Comparison of ENCODE assay signal across 10 mouse cellular contexts in genomic region chr8:107046976-107047375, GRCm38 (mm10). TPM values are rescaled to one million over a fixed set of nuclear protein-coding genes. Genes with fewer than 3 reads are reported as not detected.
A peak's percentile ranks its signal among the peaks of the same experiment; 100 is the strongest.
DNase-seq lines count a peak whose midpoint lies in the region; ATAC-seq lines count a peak whose summit lies in the region.
"Had no signal": no experiment of that assay in that cellular context is flagged by ENCODE, and none has a peak within 500 bp of the region (broad histone marks: within the 10 kb centered on the region; RNA-seq: fewer than 3 reads in every experiment).

No protein-coding gene starts in this region.

- no peak for DNase-seq in heart, adult 11 months
- DNase-seq in neural tube, embryonic 11.5 days (ENCODE audit: low spot score), result no peak
- DNase-seq in neural tube, embryonic 10.5 days (ENCODE audit: extremely low spot score, low spot score), result no peak
- no peak for DNase-seq in limb, embryonic 11.5 days (ENCODE audit: low spot score)
- DNase-seq in thymus, postnatal 10 days (ENCODE audit: low spot score in 2 of 2), result no peak
- no peak for DNase-seq in spleen, adult 12 weeks (ENCODE audit: low spot score)
- DNase-seq in frontal cortex, postnatal 25 days (ENCODE audit: low spot score in 2 of 2), result no peak
- DNase-seq: retina, postnatal 1 day; thymus, adult 2 months had no signal

- H3K36me3 ChIP-seq in heart, embryonic 16.5 days (ENCODE audit: control insufficient read depth, insufficient read depth), result peaks cover 67% of the 10 kb centered on the region
- H3K36me3 ChIP-seq in neural tube, embryonic 11.5 days (ENCODE audit: control insufficient read depth, insufficient read depth, low read length), result peaks cover 29% of the 10 kb centered on the region
- peaks cover 38% of the 10 kb centered on the region for H3K36me3 ChIP-seq in limb, embryonic 11.5 days (ENCODE audit: control insufficient read depth, insufficient read depth, low read length)

- no peaks in the 10 kb centered on the region for H3K9me3 ChIP-seq in heart, embryonic 16.5 days (replicated peaks; ENCODE audit: control insufficient read depth, low read length)
- H3K9me3 ChIP-seq in neural tube, embryonic 11.5 days (ENCODE audit: control insufficient read depth, low read length), result no peaks in the 10 kb centered on the region
- no peaks in the 10 kb centered on the region for H3K9me3 ChIP-seq in limb, embryonic 11.5 days (ENCODE audit: control insufficient read depth, low read length)

- ATAC-seq in heart, embryonic 16.5 days (replicated peaks; ENCODE audit: extremely low read depth, insufficient read depth, low FRiP score), result no peak
- ATAC-seq in neural tube, embryonic 11.5 days (ENCODE audit: insufficient read depth, low FRiP score, low TSS enrichment), result no peak
- ATAC-seq in limb, embryonic 11.5 days (ENCODE audit: insufficient number of reproducible peaks, low FRiP score, low TSS enrichment, low read depth), result no peak

- H3K4me2 ChIP-seq in heart, embryonic 16.5 days (ENCODE audit: low read depth, low read length), result peak overlapping the region; percentile 93
- H3K4me2 ChIP-seq in neural tube, embryonic 11.5 days (ENCODE audit: low read depth), result 0 out of 2 replicates have a peak overlapping the region, but pooled peaks have one; percentile 93
- peak overlapping the region; percentile 71; the same call in 1 of the 2 replicates for H3K4me2 ChIP-seq in limb, embryonic 11.5 days (ENCODE audit: low read depth, severe bottlenecking)

- H3K9ac ChIP-seq in heart, embryonic 16.5 days (ENCODE audit: low read length), result peak overlapping the region; percentile 25; the same call in 1 of the 2 replicates
- no peak overlapping the region for H3K9ac ChIP-seq in neural tube, embryonic 11.5 days (ENCODE audit: low read length)
- no peak overlapping the region for H3K9ac ChIP-seq in limb, embryonic 11.5 days (ENCODE audit: low read length)

- peaks cover 19% of the 10 kb centered on the region for H3K4me1 ChIP-seq in heart, embryonic 16.5 days (ENCODE audit: control insufficient read depth, insufficient read depth, low read length)
- 0 out of 2 replicates have a peak, but pooled peaks cover 4% of the 10 kb centered on the region for H3K4me1 ChIP-seq in neural tube, embryonic 11.5 days (ENCODE audit: control insufficient read depth, insufficient read depth, low read length)
- H3K4me1 ChIP-seq in limb, embryonic 11.5 days (ENCODE audit: control insufficient read depth, insufficient read depth, low read length), result no peaks in the 10 kb centered on the region

- WGBS in heart, embryonic 16.5 days, result 55% methylated on average over 5 of the region's 5 CpGs
- 92% methylated on average over 5 of the region's 5 CpGs for WGBS in neural tube, embryonic 11.5 days
- WGBS in limb, embryonic 11.5 days, result 89% methylated on average over 5 of the region's 5 CpGs

- 0 out of 2 replicates have a peak overlapping the region, but pooled peaks have one; percentile 92 for H3K27ac ChIP-seq in heart, embryonic 16.5 days (ENCODE audit: low read length)
- no peak overlapping the region for H3K27ac ChIP-seq in neural tube, embryonic 11.5 days (ENCODE audit: low read depth, low read length)
- no peak overlapping the region for H3K27ac ChIP-seq in limb, embryonic 11.5 days (replicated peaks; ENCODE audit: low read depth, low read length)

- H3K27me3 ChIP-seq in heart, embryonic 16.5 days (ENCODE audit: control insufficient read depth, insufficient read depth, low read length), result no peaks in the 10 kb centered on the region
- H3K27me3 ChIP-seq in neural tube, embryonic 11.5 days (ENCODE audit: control insufficient read depth, insufficient read depth, low read length), result no peaks in the 10 kb centered on the region
- H3K27me3 ChIP-seq in limb, embryonic 11.5 days (ENCODE audit: control insufficient read depth, insufficient read depth, low read length), result no peaks in the 10 kb centered on the region

- peak overlapping the region; percentile 80 for H3K4me3 ChIP-seq in heart, embryonic 16.5 days (ENCODE audit: low read length)
- H3K4me3 ChIP-seq in neural tube, embryonic 11.5 days (ENCODE audit: low read depth, low read length), result no peak overlapping the region
- H3K4me3 ChIP-seq in limb, embryonic 11.5 days (ENCODE audit: low read depth, low read length), result no peak overlapping the region

RNA-seq across cellular contexts. Expression of gene Pdf, which starts 1.4 kb away (rescaled TPM):
- polyA plus RNA-seq in heart, embryonic 16.5 days (2015; fragmentation: Nextera tagmentation; extraction: Ambion mirVana), result 51.0 and 53.2 TPM in 2 replicates
- 43.5 and 44.8 TPM in 2 replicates for polyA plus RNA-seq in neural tube, embryonic 11.5 days (2014; fragmentation: Nextera tagmentation; extraction: Ambion mirVana)
- 53.7 and 54.2 TPM in 2 replicates for polyA plus RNA-seq in limb, embryonic 11.5 days (2014; fragmentation: Nextera tagmentation; extraction: Ambion mirVana)

RNA-seq across cellular contexts. Expression of gene Cog8, which starts 9.5 kb away (rescaled TPM):
- 27.6 and 27.9 TPM in 2 replicates for polyA plus RNA-seq in heart, embryonic 16.5 days (2015; fragmentation: Nextera tagmentation; extraction: Ambion mirVana)
- 42.4 and 42.8 TPM in 2 replicates for polyA plus RNA-seq in neural tube, embryonic 11.5 days (2014; fragmentation: Nextera tagmentation; extraction: Ambion mirVana)
- 42.2 and 42.7 TPM in 2 replicates for polyA plus RNA-seq in limb, embryonic 11.5 days (2014; fragmentation: Nextera tagmentation; extraction: Ambion mirVana)

RNA-seq across cellular contexts. Expression of gene Nip7, which starts 9.7 kb away (rescaled TPM):
- 45.3 and 49.9 TPM in 2 replicates for polyA plus RNA-seq in heart, embryonic 16.5 days (2015; fragmentation: Nextera tagmentation; extraction: Ambion mirVana)
- 86.1 and 88.8 TPM in 2 replicates for polyA plus RNA-seq in neural tube, embryonic 11.5 days (2014; fragmentation: Nextera tagmentation; extraction: Ambion mirVana)
- polyA plus RNA-seq in limb, embryonic 11.5 days (2014; fragmentation: Nextera tagmentation; extraction: Ambion mirVana), result 119 and 126 TPM in 2 replicates

RNA-seq across cellular contexts. Expression of gene Vps4a, which starts 16.0 kb away (rescaled TPM):
- 57.2 and 57.8 TPM in 2 replicates for polyA plus RNA-seq in heart, embryonic 16.5 days (2015; fragmentation: Nextera tagmentation; extraction: Ambion mirVana)
- 100 and 105 TPM in 2 replicates for polyA plus RNA-seq in neural tube, embryonic 11.5 days (2014; fragmentation: Nextera tagmentation; extraction: Ambion mirVana)
- 71.4 and 73.1 TPM in 2 replicates for polyA plus RNA-seq in limb, embryonic 11.5 days (2014; fragmentation: Nextera tagmentation; extraction: Ambion mirVana)

RNA-seq across cellular contexts. Expression of gene Tmed6, which starts 18.5 kb away (rescaled TPM):
- polyA plus RNA-seq in heart, embryonic 16.5 days (2015; fragmentation: Nextera tagmentation; extraction: Ambion mirVana), result 0.17 TPM in 1 of 2 replicates, not detected in the other
- polyA plus RNA-seq in neural tube, embryonic 11.5 days (2014; fragmentation: Nextera tagmentation; extraction: Ambion mirVana), result not detected in 2 replicates
- not detected in 2 replicates for polyA plus RNA-seq in limb, embryonic 11.5 days (2014; fragmentation: Nextera tagmentation; extraction: Ambion mirVana)
